Mouse (Mus musculus) brain, adult 2 months (tissue): ENCODE results near the gene Tsnaxip1.
A peak's percentile ranks its signal among the peaks of the same experiment; 100 is the strongest.
"Not testable (repeated sequence)": the region's sequence is repeated elsewhere in the genome, so short reads cannot be mapped to it uniquely, and the experiment has no call there.

Experiments used
- DNase-seq: peaks from one replicate; pipeline ENCODE4 v3.0.0; 2011; ENCODE audit warnings: low read depth, low spot score

Tsnaxip1 gene

GRCm38 (mm10) chr8:105813241-105813640 is 14.3 kb upstream of the Tsnaxip1 start:
- no peak for DNase-seq

DNA sequence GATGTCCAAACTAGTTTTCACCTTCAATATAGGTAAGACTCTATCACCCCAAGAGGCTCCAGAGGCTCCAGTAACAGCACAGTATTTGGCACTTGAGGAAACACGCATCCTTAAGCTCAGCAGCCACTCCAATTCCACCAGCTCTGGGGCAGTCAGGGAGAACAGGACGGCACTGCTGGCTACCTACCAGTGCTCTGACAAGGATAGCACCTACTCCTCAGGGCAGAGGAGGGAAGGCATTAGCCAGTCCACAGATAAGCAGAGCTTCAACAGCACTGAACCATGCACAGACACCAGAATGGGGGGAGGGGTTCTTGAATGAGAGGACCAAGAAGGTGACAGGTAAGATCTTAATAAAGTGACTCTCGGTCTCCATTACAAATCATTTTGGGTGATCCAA is 7.9 kb upstream of the Tsnaxip1 start:
- no peak for DNase-seq

GRCm38 (mm10) chr8:105820925-105821324 is 6.6 kb upstream of the Tsnaxip1 start:
- no peak for DNase-seq

GRCm38 (mm10) chr8:105825506-105825905 is 2.0 kb upstream of the Tsnaxip1 start:
- no peak for DNase-seq

DNA sequence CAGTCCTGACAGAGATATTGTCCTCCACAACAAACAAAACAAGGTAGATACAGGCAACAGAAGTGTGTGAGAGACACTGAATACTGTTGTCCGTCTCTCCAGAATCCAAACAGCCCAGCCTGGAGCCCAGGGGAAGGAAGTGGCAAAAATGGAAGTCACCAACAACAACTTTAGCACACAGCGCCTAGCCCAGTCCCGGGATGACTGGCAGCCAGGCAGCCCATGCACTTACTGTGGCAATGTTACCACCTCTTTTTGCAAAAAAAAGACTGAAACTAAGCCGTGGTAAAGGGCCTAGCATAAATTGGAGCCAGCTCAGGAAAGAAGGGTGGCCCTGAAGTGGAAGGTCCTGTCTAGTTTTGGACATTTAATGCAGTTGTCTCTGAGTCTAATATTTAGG is 1.2 kb upstream of the Tsnaxip1 start:
- DNase-seq = no peak

DNA sequence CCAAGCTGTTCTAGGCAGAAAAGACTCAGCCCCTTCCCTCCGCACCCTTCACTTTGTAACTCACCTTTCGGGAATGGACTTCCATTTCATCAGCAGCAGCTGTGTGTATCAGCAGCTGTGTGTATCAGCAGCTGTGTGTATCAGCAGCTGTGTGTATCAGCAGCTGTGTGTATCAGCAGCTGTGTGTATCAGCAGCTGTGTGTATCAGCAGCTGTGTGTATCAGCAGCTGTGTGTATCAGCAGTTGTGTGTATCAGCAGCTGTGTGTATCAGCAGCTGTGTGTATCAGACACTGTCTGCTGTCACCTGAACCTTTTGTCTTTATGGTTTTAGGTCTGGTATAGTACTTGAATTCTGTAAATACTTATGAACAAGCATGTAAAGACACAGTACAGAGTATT is 6.2 kb downstream of the Tsnaxip1 start:
- not testable (repeated sequence) for DNase-seq

- DNase-seq = peak; percentile 66
These were observed 7.8 kb downstream of the Tsnaxip1 start for GRCm38 (mm10) chr8:105835318-105835717.

DNA sequence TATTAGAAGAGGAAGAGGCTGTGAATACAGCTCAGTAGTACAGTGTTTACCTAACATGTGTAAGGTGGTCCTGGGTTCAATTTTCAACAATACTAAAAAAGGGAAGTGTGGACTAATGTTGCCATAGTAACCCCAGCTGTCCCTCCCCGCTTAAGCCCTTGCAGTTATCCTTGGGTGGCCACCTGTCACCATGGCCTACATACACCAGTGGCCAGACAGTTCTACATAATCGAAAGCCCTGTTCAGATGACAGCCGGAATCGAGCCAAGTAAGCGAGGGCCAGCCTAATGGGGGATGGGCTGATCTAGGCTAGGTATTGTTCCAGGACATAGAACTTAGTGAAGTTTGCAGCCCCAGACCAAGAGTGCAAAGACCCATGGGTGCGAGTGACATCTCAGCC is 9.5 kb downstream of the Tsnaxip1 start:
- peak; percentile 23 for DNase-seq

GRCm38 (mm10) chr8:105839209-105839608 is 11.7 kb downstream of the Tsnaxip1 start:
- DNase-seq = no peak

DNA sequence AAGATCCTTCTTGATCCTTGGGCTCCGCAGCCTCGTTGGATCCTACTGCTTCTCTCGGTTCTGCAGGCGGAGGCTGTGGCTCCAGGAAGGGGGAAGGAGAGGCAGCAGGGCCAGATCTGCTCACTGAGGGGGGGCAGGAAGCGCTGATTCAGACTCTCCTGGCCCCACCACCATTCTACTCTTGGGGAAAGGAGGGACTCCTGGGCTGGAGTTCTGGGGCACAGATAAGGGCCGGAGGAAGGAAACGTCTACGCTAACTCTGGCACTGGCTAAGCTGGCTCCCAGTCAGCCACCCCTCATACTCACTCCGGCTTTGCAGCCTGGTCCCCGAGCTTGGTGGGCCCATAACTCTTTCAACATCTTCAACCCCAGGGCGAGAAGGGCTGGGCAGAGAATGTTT is 19.1 kb downstream of the Tsnaxip1 start:
- no peak for DNase-seq

DNA sequence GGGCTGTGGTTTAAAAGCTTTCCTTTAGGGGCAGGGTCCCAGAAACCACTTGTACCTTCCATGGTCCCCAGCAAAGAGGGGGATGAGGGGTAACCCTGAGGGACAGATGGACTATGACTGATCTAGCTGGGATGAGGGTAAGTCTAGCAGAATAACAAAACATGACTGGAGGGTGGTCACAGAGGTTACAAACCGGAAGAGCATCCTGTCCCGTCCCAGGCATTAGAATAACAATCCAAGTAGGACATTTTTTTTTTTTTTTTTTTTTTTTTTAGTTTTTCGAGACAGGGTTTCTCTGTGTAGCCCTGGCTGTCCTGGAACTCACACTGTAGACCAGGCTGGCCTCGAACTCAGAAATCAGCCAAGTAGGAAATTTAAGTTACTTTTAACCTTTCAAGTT is 22.5 kb downstream of the Tsnaxip1 start:
- no peak for DNase-seq

- DNase-seq = no peak
These were observed 23.1 kb downstream of the Tsnaxip1 start for GRCm38 (mm10) chr8:105850611-105851010.

DNA sequence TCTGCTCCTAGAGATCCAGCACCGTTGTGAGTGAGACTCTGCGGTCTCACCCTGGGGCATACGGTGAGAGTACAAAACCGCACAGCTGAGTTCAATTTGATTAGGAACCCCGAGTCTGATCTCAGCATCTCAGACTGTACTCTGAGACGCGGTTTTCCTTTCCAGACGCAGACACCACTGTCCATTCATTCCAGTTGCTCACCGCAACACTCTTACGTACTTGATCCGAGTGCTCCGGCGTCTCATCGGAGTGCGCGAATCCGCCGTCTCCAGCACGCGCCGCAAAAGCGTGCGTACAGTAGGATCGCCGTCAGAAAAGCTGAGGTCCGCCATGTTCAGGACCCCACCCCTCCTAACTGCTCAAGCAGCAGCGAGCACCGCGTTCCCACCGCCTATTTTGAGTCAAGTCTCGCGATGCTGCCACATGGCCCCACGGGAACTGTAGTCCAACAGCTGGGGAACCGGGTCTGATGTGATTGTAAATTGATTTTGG is 24.2 kb downstream of the Tsnaxip1 start:
- peak; percentile 95 for DNase-seq

DNA sequence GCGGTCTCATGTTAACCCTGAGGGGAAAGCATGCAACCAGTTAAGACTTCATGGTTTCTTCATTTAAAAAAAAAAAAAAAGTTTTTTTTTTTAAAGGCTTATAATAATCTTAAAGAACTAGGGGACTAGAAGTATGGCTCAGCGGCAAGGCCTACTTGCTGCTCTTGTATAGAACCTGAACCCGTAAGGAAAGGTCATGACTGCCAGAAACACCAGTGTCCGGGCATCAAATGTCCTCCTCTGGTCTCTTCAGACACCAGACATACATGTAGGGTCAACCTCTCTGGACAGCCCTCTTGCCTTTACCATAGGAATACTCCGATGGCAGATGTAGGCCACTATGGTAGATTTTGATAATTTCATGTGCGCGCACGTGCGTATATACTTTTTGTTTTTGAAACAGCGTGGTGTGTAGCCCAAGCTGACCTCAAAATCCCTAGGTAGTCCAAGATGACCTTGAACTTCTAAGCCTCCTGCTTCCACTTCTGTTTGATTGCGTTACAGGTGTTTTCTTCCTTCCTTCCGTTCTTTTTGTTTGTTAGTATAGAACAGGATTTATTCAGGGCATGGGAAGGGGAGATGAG is 24.7 kb downstream of the Tsnaxip1 start:
- DNase-seq = no peak

GRCm38 (mm10) chr8:105853178-105853577 is 25.6 kb downstream of the Tsnaxip1 start, which contains the start of gene Cenpt:
Gene Cenpt, minus strand, starts transcription at chr8:105853278.
- DNase-seq = no peak

GRCm38 (mm10) chr8:105854303-105854702 is 26.8 kb downstream of the Tsnaxip1 start:
- DNase-seq = peak; percentile 12

DNA sequence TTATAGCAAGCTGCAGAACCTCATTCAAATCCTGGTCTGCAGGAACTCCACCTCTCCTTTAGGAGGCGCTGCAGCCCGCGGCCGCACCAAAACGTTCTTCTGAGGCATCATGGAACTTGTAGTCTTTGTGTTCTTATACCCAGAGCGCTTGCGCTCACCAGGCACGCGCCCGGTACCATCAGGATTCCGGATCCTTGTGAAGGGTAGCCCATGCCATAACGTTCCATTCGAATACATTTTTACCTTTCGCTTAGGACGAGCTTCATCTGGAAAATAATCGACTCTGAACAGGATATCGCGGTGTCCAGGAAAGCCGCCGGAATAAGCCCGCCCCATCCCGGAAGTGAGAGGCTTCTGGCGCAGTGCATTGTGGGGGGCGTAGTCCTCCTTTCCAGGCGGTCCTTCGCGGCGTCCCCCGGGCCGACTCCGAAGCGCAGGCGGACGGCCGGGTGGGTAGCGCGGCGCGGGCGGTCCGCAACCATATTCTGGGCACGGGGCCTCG is 27.2 kb downstream of the Tsnaxip1 start, which contains the start of gene Thap11:
Thap11 (plus strand) TSS at position 418 of the 502 bp plus-strand sequence.
- peak; percentile 96 for DNase-seq

- DNase-seq = peak; percentile 76
These were observed 28.0 kb downstream of the Tsnaxip1 start for GRCm38 (mm10) chr8:105855248-105856167.

DNA sequence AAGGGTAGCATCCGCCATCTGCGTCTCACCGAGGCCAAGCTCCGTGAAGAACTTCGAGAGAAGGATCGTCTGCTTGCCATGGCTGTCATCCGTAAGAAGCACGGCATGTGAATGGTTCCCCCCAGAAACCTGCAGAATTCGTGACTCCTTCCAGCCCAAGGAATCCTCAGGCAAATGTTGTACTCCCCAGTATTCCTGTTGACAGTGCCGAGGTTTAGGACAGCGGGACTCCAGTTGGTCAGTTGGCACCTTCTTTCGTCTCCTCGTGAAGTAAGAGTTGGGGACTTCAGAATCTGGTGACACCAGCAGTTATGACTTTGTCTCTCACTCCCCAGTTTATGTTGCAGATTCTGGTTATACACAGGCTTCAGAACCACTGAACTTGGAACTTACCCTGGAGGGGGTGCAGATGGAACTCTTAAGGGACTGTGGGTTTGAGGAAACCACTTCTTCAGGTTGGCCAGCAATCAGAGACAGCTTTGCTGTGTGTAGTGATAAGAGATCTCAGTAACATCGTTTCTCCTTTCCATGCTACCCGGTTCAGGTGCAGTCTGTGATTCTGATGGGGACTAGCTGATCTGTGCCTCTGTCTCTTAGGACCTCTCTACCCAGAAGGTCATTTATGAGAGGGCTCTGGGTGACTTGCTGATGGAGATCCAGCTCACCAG is 28.8 kb downstream of the Tsnaxip1 start:
- no peak for DNase-seq

DNA sequence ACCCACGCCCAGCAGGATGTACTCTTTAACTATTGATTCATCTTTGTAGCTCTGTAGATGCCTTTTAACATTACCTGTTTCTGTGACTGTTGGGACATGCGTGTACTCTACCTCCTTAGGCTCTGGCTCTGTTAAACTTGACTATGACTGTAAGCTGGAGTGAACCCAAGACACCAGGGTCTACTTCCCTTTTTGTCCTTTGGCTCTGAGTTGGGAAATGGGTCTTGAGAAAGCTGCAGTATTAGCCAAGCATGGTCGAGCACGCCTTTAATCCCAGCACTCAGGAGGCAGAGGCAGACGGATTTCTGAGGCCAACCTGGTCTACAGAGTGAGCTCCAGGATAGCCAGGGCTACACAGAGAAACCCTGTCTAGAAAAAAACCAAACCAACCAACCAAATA is 31.0 kb downstream of the Tsnaxip1 start:
- no peak for DNase-seq

DNA sequence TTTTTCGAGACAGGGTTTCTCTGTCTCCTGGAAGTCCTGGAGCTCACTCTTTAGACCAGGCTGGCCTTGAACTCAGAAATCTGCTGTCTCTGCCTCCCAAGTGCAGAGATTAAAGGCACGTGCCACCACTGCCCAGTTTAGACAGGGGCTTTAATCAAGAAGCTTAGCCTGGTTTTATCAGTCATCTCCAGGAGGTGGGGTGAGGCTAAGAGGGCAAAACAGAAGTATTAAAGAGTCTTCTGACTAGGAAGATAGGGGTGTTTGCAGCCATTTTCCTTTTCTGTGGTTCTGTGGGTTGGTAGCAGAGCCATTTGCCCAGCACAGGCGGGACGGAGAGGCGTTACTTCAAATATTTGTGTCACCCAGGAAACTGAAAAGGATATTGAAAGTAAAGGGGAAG is 31.8 kb downstream of the Tsnaxip1 start:
- DNase-seq = no peak
